ENCODE assay signal across 14 mouse cellular contexts in the genomic region with DNA sequence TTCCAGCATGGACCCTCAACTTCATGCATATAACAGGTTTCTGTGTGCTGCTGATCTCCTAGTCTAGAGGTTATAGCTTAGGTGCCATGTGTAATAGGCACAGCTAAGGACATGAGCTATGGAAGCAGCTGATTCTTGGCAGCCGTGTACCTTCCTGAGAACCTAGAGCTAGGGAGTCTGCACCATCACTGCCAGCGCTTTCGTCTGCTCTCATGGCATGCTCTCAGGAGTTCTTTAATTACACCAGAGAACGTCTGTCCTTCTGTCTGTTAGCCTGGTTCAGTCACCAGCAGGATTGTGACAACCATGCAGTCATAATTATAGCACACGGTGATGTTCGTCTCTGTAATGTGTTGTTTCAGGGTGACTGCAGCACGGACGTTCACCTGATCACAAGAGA.
"Had no signal": no experiment of that assay in that cellular context is flagged by ENCODE, and none has a peak within 500 bp of the region (broad histone marks: within the 10 kb centered on the region; RNA-seq: fewer than 3 reads in every experiment).

No protein-coding gene starts in this region.

- H3K27me3 ChIP-seq: liver, embryonic 15.5 days; midbrain, embryonic 13.5 days had no signal

- H3K4me1 ChIP-seq: limb, embryonic 10.5 days; liver, embryonic 15.5 days; midbrain, embryonic 13.5 days had no signal

- DNase-seq: kidney, adult 9 months; kidney, postnatal 36 days; lung, adult 2 months; lung, postnatal 36 days; thymus, postnatal 36 days had no signal

- ATAC-seq: intestine, postnatal 0 days; lung, postnatal 0 days; midbrain, embryonic 13.5 days had no signal

- H3K9me3 ChIP-seq: limb, embryonic 10.5 days; liver, embryonic 15.5 days; midbrain, embryonic 13.5 days had no signal

- H3K27ac ChIP-seq: kidney, postnatal 0 days; left cerebral cortex, adult 2 months; limb, embryonic 10.5 days; liver, embryonic 15.5 days; midbrain, embryonic 13.5 days had no signal

- H3K9ac ChIP-seq: liver, embryonic 15.5 days; midbrain, embryonic 13.5 days had no signal

- H3K4me2 ChIP-seq: liver, embryonic 11.5 days; liver, embryonic 15.5 days; midbrain, embryonic 13.5 days had no signal

- H3K4me3 ChIP-seq: layer of hippocampus, adult 2 months; left cerebral cortex, adult 2 months; limb, embryonic 10.5 days; liver, embryonic 15.5 days; midbrain, embryonic 13.5 days had no signal
